Mouse (Mus musculus) limb, embryonic 14.5 days (tissue): ENCODE measurements around the gene Parp14. TPM values are rescaled to one million over a fixed set of nuclear protein-coding genes. Genes with fewer than 3 reads are reported as not detected.
A peak's percentile ranks its signal among the peaks of the same experiment; 100 is the strongest.

Experiments used
- ATAC-seq: fragments of 200-750 bp; cut with Nextera tagmentation; 2 replicates; pipeline ENCODE4 v1.8.0; 2017; ENCODE audit warnings: low read depth, moderate number of reproducible peaks, moderate TSS enrichment; ENCODE audit not compliant: low FRiP score
- DNase-seq: peaks from one replicate; pipeline ENCODE4 v3.0.0-alpha.2; 2015; ENCODE audit warnings: low spot score
- H3K27ac ChIP-seq: fragments of 300-500 bp; sonication (generic); replicated peaks from 2 replicates; pipeline ENCODE4 v1.5.1; 2014; ENCODE audit warnings: low read depth, mild to moderate bottlenecking, low read length, moderate library complexity, mixed read lengths
- H3K27me3 ChIP-seq: fragments of 300-500 bp; sonication (generic); 2 replicates; pipeline ENCODE4 v1.6.1; 2014; ENCODE audit warnings: low read length, mixed read lengths; ENCODE audit not compliant: control insufficient read depth, insufficient read depth
- H3K36me3 ChIP-seq: fragments of 300-500 bp; sonication (generic); 2 replicates; pipeline ENCODE4 v1.6.1; 2014; ENCODE audit warnings: mild to moderate bottlenecking, low read length, moderate library complexity, mixed read lengths; ENCODE audit not compliant: control insufficient read depth, insufficient read depth
- H3K4me1 ChIP-seq: fragments of 300-500 bp; sonication (generic); 2 replicates; pipeline ENCODE4 v1.6.1; 2014; ENCODE audit warnings: antibody characterized with exemption, low read length, mixed read lengths; ENCODE audit not compliant: control insufficient read depth, insufficient read depth
- H3K4me2 ChIP-seq: fragments of 300-500 bp; sonication (generic); replicated peaks from 2 replicates; pipeline ENCODE4 v1.6.1; 2014; ENCODE audit warnings: low read depth, mild to moderate bottlenecking, low read length, moderate library complexity; ENCODE audit not compliant: severe bottlenecking
- H3K4me3 ChIP-seq: fragments of 300-500 bp; sonication (generic); replicated peaks from 2 replicates; pipeline ENCODE4 v1.5.1; 2014; ENCODE audit warnings: low read length
- H3K9ac ChIP-seq: fragments of 300-500 bp; sonication (generic); 2 replicates; pipeline ENCODE4 v1.6.1; 2014; ENCODE audit warnings: mild to moderate bottlenecking, low read depth, low read length, moderate library complexity; ENCODE audit not compliant: severe bottlenecking
- H3K9me3 ChIP-seq: fragments of 300-500 bp; sonication (generic); 2 replicates; pipeline ENCODE4 v1.6.1; 2016; ENCODE audit warnings: low read length; ENCODE audit not compliant: control insufficient read depth
- POLR2A ChIP-seq: fragments of 200-500 bp; IDR thresholded peaks from 2 replicates; pipeline ENCODE4 v1.8.0; 2012; ENCODE audit warnings: inconsistent platforms, mild to moderate bottlenecking, moderate library complexity, borderline replicate concordance; ENCODE audit not compliant: insufficient read depth, insufficient read length; ENCODE audit errors: extremely low read depth
- whole genome bisulfite sequencing: fragments of 180-500 bp; shearing (Covaris S2); extraction: QIAGEN DNeasy Blood & Tissue Kit; methylation state at CpG from one replicate; pipeline ENCODE4 v1.1.7; 2014; 5-methylcytosine and 5-hydroxymethylcytosine counted together
- polyA plus RNA-seq, 2 experiments: library from polyadenylated mRNA; depleted of rRNA in 1 of 2; stranded (reverse) in 1 of 2; unstranded in 1 of 2; fragments of >200 nt; fragmentation: Nextera tagmentation in 1 of 2; extraction: Ambion mirVana in 1 of 2; gene quantifications; 2 replicates each; pipeline versions ENCODE4 v1.2.1 to v1.2.3; 2012 to 2014

Gene Parp14
- polyA plus RNA-seq, 2 experiments, result 0.67 to 1.1 TPM

DNA sequence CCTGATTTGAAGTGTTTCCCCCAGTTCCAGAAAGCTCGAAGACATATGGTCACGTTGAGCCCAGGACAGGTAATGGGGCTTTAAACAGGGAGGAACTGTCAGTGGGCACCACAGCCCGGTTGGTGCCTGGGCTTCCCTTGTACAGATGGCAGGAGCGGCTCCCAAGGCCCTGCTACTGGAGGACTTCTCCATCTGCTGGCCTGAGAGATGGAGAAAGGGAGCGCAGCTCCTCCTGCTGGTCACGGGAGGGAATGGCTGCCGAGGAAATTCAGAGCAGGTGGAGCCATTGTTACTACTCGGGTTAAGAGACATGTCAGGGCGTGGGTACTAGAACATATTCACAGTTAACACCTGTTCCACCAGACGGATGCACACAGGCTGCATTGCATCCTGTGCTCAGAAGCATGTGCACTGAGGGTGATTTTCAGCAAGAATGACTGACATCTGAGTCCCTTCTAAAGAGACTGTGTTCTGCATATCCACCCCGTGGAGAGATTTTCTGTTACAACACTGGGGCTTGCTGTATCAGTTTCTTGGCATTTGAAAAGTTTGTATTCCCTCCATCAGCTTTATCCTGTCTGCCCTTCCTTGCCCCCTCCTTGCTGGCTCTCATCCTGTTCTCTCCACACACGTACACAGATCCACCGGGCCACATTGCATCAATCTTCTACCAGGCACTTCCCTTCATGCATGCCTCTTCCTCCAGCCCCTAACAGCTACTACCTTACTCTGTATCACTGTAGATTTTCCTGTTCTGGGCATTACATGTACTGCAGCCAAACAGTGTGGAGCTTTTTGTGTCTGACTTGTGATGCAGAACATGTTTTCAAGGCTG lies 53.9 kb downstream of the Parp14 start:
- Histone ChIP-seq H3K9me3 (no peaks in the 10 kb centered on the region), H3K27ac (no peak overlapping the region), H3K36me3 (peaks cover 11% of the 10 kb centered on the region), H3K9ac (no peak overlapping the region), H3K4me3 (no peak overlapping the region), H3K4me1 (no peaks in the 10 kb centered on the region), H3K27me3 (no peaks in the 10 kb centered on the region), H3K4me2 (no peak overlapping the region)
- DNase-seq (peak; percentile 50), ATAC-seq (peak; percentile 68)
- WGBS, result 36% methylated on average over 13 of the region's 13 CpGs
- TF ChIP-seq POLR2A, result no peak

DNA sequence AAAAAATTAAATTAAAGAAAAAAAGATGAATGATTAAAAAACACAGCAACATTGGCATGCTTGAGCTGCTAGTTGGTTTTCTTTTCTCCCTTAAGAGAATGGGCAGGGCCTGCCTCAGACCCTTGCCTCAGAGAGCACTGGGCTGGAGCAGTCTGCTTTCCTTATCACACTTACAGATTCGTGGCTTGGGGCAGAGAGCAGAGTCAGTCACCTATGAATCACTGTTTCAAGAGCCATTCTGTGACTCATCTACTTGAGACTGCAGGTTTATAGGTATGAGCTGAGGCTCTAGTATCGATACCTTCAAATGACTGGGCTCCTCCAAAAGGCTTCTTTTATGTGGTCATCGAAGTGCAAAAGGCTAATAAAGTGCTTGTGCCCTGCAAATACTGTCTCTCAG lies 58.2 kb downstream of the Parp14 start:
- Histone ChIP-seq H3K4me2 (no peak overlapping the region), H3K27me3 (no peaks in the 10 kb centered on the region), H3K4me1 (no peaks in the 10 kb centered on the region), H3K9me3 (no peaks in the 10 kb centered on the region), H3K9ac (no peak overlapping the region), H3K4me3 (no peak overlapping the region), H3K27ac (no peak overlapping the region), H3K36me3 (peaks cover 6% of the 10 kb centered on the region; the same call in 1 of the 2 replicates)
- ATAC-seq (no peak), DNase-seq (no peak)
- 64% methylated on average over 3 of the region's 3 CpGs for WGBS
- TF ChIP-seq POLR2A, result no peak

DNA sequence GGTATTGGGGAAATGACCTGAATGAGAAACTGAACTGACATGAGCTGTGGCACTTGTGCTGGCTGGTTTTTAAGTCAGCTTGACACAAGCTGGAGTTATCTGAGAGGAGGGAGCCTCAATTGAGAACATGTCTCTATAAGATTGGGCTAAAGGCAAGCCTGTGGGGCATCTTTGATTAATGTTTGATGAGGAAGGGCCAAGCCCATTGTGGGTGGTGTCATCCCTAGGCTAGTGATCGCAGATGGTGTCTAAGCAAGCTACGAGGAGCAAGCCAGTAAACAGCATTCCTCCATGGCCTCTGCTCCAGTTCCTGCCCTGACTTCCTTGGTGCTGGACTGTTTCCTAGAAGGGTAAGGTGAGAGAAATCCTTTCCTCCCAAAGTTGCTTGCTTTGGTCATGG lies 62.5 kb downstream of the Parp14 start:
- Histone ChIP-seq H3K36me3 (peaks cover 4% of the 10 kb centered on the region; the same call in 1 of the 2 replicates), H3K4me2 (no peak overlapping the region), H3K4me1 (no peaks in the 10 kb centered on the region), H3K27me3 (no peaks in the 10 kb centered on the region), H3K4me3 (no peak overlapping the region), H3K9me3 (no peaks in the 10 kb centered on the region), H3K9ac (no peak overlapping the region), H3K27ac (no peak overlapping the region)
- no peak for DNase-seq
- WGBS, result 94% methylated on average over 2 of the region's 2 CpGs
- no peak for ATAC-seq
- TF ChIP-seq POLR2A, result no peak

DNA sequence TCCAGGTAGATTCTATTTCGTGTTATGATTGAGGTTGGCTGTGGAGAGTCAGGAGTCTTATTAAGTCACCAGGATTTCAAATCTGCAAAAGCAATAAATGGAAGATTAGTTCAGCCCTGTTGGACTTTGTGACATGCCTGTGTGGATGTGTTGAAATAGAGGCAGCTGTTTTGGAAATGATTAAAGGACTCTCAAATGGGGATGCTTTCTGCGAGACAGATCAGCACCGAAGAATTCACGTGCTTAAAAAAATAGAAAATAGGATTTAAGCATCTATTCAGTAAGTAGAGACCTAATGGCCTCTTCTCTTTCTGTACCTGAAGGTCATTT lies 63.7 kb downstream of the Parp14 start:
- H3K4me3 ChIP-seq, result no peak overlapping the region
- WGBS, result 90% methylated on average over 4 of the region's 4 CpGs
- H3K9me3 ChIP-seq, result no peaks in the 10 kb centered on the region
- no peak overlapping the region for H3K9ac ChIP-seq
- no peaks in the 10 kb centered on the region for H3K4me1 ChIP-seq
- no peak for ATAC-seq
- H3K4me2 ChIP-seq, result no peak overlapping the region
- no peaks in the 10 kb centered on the region for H3K27me3 ChIP-seq
- TF ChIP-seq POLR2A, result no peak
- H3K36me3 ChIP-seq, result peaks cover 4% of the 10 kb centered on the region; the same call in 1 of the 2 replicates
- DNase-seq, result no peak
- no peak overlapping the region for H3K27ac ChIP-seq

DNA sequence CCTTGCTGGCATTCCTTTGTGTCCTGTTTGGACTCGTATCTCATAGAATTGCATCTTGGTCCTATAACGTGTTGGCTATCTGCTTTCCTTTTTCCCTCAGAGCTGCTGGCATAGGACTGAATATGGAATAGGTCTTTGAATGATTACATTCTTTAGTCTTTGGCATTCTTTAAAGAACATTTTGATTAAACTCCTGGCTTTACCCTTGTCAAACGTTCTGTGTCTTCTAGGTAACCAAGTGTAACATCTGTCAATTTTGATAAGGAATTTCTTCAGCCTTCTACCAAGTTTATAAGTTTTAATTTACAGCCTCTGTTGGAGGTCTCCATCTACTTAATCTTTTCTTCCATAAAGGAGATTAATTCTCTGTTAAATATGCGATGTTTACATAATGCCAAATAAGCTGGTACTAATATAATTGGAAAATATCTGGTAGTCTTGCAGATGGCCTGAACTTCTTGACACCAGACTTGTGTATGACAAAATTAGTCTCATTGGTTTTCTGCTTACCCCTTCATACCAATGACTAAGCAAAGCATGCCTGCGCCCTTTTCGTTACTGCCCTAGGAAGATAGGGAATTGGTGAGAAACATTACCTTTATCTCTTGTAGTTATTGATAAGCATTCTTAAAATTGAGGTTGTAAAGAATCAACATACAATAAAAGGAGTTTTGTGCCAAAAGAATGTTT lies 64.2 kb downstream of the Parp14 start:
- ATAC-seq (no peak), DNase-seq (no peak)
- no peak overlapping the region for H3K27ac ChIP-seq
- 88% methylated on average over 6 of the region's 6 CpGs for WGBS
- no peak overlapping the region for H3K4me3 ChIP-seq
- no peak overlapping the region for H3K4me2 ChIP-seq
- no peaks in the 10 kb centered on the region for H3K4me1 ChIP-seq
- H3K36me3 ChIP-seq, result peaks cover 6% of the 10 kb centered on the region
- no peaks in the 10 kb centered on the region for H3K27me3 ChIP-seq
- TF ChIP-seq POLR2A, result no peak
- H3K9ac ChIP-seq, result no peak overlapping the region
- H3K9me3 ChIP-seq, result no peaks in the 10 kb centered on the region
